Comparison of ENCODE assay signal across 1 mouse cellular context in the genomic region with DNA sequence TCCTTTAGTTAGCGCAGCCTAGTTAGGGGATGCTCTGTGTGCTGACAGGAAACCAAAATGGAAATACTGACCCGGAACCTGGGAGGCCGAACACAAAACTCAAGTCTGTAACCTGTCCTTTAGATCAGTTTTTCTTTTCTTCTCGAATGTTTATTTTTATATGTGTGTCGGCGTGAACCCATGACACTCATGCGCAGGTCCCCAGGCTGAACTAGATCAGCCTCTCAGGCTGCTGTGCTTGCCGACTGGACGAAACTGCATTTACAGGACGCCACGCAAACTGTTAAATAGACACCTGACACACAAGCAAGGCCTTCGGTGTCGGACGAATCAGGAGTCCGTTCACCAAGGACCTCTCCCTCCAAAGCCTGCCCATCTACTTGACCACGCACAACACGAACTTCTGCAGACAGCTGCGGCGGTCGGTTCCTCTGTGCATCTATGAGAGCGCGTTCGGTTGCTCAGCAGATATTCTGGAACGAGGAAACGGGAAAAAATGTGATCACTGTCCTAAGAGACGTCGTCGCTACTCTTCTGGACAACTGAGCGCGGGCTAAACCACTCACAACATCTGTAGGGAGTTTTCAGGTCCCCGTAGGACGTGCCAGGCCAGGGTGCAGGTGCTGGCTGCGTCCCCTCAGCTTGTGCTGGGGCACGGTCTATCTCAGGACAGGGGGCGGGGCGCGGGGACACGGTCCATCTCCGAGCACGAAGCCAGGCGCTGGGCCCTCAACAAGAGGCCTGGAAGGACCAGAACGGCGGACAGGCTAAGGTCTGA.
TF ChIP-seq lines count a peak whose summit lies in the region.

No protein-coding gene starts in this region.

TF ChIP-seq in MEL, 35 proteins besides CTCF, POLR2A, EP300 and RAD21:
- TF ChIP-seq MYB (IDR thresholded peaks at IDR 0.05; ENCODE audit: low read depth, low read length): 0 out of 2 replicates have a peak, but pooled peaks have one; percentile 9
- TF ChIP-seq MYC (IDR thresholded peaks at IDR 0.05; ENCODE audit: low read depth, low read length): peak; percentile 17; the same call in 1 of the 2 replicates
- peak; percentile 40; the same call in 1 of the 2 replicates for TF ChIP-seq USF1 (IDR thresholded peaks at IDR 0.05; ENCODE audit: low read depth, low read length)
- no peak for TF ChIP-seq USF2 (IDR thresholded peaks at IDR 0.05; ENCODE audit: borderline replicate concordance in 1 of 2, insufficient read depth in 1 of 2, low read depth in 1 of 2, low read length in 2 of 2)
- peak; percentile 33 for TF ChIP-seq SMC3 (IDR thresholded peaks at IDR 0.05; ENCODE audit: low read depth, low read length)
- TF ChIP-seq SIN3A (IDR thresholded peaks at IDR 0.05; ENCODE audit: low read length): peak; percentile 79
- TF ChIP-seq CHD1 (IDR thresholded peaks at IDR 0.05; ENCODE audit: low read depth, low read length): peak; percentile 90; the same call in 1 of the 2 replicates
- 0 out of 2 replicates have a peak, but pooled peaks have one; percentile 14 for TF ChIP-seq TCF12 (IDR thresholded peaks at IDR 0.05; ENCODE audit: low read depth, low read length)
- TF ChIP-seq NRF1 (IDR thresholded peaks at IDR 0.05; ENCODE audit: insufficient read depth, low read depth, low read length, poor library complexity, severe bottlenecking): peak; percentile 58; the same call in 1 of the 2 replicates
- no peak for TF ChIP-seq POLR2AphosphoS5 (IDR thresholded peaks at IDR 0.05; ENCODE audit: borderline replicate concordance, low read depth, low read length)
- TF ChIP-seq MAX (IDR thresholded peaks at IDR 0.05; ENCODE audit: low read length): 0 out of 2 replicates have a peak, but pooled peaks have one; percentile 26
- TF ChIP-seq ZC3H11A (IDR thresholded peaks at IDR 0.05; ENCODE audit: low read depth, low read length): no peak
- TF ChIP-seq MXI1 (IDR thresholded peaks at IDR 0.05; ENCODE audit: low read depth, low read length): peak; percentile 78
